Mouse (Mus musculus) gastrocnemius, adult 18-20 months (tissue): Measurements from ENCODE around the gene Vsig1. TPM values are rescaled to one million over a fixed set of nuclear protein-coding genes. Genes with fewer than 3 reads are reported as not detected.

Experiments
- total RNA-seq, 2 experiments: library from RNA; stranded (reverse); gene quantifications; 2 replicates each; pipeline ENCODE4 v1.2.3; 2021

Vsig1 gene
- total RNA-seq, 2 experiments from 2014 or later: not detected

Other genes with a start within 250 kb of the Vsig1 start
- 1 to 10 TPM; 6.8 to 7.3 TPM for gene Mid2, start 243.0 kb upstream of the Vsig1 start, total RNA-seq
- gene Tex13b, start 94.2 kb upstream of the Vsig1 start, total RNA-seq: not detected
- gene Psmd10, start 49.1 kb downstream of the Vsig1 start, total RNA-seq: 10 to 100 TPM in 1 of 2 experiments, 1 to 10 TPM in 1; 9.9 to 10.7 TPM
- 10 to 100 TPM; 20.7 to 28.3 TPM for gene Atg4a, start 49.3 kb downstream of the Vsig1 start, total RNA-seq